Mouse (Mus musculus) adrenal gland, postnatal 36 days (tissue): ENCODE measurements around the gene Pafah2. TPM values are rescaled to one million over a fixed set of nuclear protein-coding genes. Genes with fewer than 3 reads are reported as not detected.

Experiments
- DNase-seq, 2 experiments: peaks; one replicate each; pipeline ENCODE4 v3.0.0; 2021; ENCODE audit warnings: mixed read lengths in 1 of 2
- total RNA-seq, 2 experiments: library from RNA; stranded (reverse); gene quantifications; 2 replicates each; pipeline ENCODE4 v1.2.3; 2021

The Pafah2 gene
- total RNA-seq, 2 experiments from 2014 or later = 14.7 to 16.0 TPM

DNA sequence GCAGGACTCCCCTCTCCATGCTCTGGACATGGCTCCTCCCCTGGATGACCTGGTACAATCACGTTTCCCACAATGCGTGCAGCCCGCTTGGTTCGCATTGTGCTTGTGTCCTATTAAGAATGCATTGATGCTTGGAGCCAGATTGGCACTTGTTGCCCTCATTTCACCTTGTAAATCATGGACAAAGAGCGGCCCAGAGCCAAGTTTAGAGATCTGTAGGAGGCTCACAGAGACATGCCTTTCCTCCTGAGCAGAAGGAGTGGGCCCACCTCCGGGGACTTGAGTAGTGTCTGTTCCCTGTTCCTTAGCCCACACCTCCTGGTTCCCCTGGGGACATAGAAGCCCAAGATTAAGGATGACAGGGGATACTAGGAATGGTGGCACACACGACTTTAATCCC is 27.8 kb downstream of the Pafah2 start:
- no peak for DNase-seq

DNA sequence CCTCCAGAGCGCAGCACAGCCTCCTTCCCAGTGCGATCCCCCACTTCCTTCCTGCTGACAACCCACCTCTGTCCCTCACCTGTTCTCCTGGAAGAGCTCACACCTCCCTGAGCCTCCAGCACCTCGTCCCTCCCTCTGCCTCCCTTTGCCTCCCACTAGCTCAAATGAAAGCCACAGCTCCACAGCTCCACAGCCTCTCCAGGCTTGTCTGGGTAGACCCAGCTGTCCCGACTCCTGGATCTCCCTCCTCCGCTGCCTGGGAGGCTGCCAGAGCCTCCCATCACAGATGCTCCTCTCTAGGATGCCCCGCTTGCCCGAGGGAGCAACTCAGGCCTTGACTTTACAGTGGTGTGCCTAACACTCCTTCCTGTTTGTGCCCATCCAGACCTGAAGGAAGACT is 29.0 kb downstream of the Pafah2 start:
- no peak for DNase-seq

DNA sequence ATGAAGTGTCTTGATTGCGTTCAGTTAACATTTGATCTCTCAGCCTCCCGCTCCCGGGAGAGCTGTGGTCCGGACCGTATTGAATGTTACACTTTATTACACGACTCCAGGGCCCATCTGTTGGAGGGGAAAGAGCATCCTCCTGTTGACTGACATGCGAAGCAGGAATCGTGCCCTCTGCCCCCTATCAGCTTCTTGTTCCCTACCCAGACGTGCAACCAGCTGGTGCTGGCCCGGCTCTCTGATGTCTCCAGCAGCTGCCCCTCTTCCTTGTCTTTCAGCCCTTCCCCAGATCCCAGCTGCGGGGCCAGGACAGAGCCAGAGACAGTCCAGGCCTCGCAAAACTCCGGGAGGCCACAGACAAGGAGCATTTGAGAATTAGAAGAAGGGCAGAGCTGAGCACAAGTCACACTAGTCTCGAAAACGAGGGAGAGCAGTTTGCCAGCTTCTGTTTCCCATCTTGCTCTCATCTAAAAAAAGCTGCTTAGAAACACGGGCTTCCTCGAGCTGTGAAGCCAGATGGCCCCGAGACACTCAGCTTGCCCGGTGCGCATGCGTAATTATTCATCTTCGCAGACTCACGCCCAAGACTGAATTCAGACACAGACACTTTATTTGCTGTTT is 34.4 kb downstream of the Pafah2 start:
- no peak for DNase-seq

DNA sequence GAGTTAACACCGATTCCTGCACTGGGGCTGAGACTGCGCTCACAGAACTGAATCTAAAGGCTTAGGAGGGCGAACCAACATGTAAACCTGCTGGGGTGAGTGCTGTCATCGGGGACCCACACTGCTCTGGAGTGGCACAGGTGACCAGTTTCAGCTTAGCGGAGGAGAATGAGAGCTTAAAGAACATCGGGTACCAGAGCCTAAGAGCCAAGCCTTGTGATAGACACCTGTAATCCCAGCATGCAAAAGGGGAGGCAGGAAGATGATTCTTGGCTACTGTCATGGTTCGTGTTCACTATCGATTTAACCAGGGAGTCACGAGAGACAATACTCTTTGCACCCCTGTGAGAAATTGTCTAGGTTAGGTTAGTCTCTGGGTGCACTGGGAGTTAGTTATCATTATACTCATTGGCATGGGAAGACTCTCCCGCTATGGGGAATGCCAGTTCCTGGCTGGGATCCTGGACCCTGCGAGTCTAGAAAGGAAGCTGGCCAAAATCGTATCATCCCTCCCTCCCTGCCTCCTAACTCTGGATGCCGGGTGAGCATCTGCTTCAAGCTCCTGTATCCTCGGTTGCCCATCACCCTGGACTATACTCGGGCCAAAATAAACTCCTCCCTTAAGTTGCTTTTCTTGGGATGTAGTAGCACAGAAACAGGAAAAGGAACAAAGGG is 36.7 kb downstream of the Pafah2 start:
- no peak for DNase-seq

DNA sequence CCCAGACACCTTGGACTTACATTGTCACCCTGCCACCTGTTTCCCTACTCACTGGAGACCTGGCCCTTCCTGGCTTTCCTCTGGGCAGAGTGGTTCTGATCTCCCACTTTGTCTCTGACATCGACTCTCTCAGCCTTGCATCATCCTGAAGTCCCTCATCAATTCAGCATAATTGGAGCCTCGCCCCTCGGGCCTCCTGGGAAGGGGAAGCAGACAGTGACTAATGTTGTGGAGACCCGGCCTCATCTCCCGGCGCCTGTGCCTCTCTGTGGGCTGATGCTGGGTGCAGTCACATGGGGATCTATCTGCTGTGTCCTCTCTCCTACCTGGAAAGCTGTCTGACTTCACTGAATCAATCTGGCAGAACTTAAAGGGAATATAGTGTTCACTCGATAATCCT is 40.1 kb downstream of the Pafah2 start:
- DNase-seq = no peak

DNA sequence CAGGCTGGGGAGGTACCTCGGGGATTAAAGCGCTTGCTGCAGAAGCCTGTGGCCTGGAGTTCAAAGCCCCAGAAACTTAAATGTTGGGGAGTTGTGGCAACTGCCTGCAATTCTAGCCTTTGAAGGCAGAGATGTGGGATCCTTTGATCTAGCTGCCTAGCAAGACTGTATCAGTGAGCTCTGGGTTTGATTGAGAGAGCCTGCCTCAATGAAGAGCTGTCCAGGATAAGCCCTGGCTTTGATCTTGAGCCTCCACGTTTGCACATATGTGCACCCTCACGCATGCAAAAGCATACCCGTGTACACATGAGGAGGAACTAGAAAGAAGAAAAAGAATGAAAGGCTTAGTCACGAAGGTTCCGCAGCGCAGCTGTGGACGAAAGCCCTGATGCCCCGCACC is 40.5 kb downstream of the Pafah2 start:
- DNase-seq = peak in 1 of 2 experiments; percentile 37

DNA sequence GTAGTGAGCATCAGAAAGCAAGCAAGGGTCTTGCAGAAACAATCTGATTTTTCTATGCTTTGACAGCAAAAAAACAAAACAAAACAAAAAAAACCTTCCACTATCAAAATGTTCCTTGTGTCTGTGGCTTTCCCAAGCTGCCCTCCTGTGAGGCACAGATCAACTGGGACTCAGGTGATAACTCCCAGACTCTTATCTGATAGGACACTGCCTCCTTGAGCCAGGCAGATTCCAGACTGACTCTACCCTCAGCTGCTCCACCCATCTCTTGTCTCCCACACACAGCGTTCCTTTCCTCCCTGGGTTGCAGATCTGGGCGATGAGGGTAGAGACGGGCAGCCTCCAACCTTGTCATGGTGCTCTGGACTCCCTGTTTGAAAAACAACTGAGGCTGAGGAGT is 43.0 kb downstream of the Pafah2 start:
- no peak for DNase-seq

DNA sequence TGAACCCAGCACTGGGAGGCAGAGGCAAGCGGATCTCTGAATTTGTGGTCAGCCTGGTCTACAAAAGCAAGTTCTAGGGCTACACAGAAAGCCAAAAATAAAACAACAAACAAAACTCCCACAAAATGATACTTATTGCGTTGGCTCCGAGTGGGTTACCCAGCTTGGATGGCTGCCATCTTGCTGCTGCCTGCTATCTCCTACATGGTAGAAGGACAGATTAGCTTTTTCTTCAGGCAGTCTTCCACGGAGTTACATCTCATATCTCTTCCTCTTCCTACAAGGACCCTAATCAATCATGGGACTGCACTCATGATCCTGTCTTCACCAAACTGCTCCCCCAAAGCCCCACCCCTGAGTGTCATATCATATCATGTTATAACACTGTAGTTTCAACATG is 43.8 kb downstream of the Pafah2 start:
- DNase-seq = no peak

DNA sequence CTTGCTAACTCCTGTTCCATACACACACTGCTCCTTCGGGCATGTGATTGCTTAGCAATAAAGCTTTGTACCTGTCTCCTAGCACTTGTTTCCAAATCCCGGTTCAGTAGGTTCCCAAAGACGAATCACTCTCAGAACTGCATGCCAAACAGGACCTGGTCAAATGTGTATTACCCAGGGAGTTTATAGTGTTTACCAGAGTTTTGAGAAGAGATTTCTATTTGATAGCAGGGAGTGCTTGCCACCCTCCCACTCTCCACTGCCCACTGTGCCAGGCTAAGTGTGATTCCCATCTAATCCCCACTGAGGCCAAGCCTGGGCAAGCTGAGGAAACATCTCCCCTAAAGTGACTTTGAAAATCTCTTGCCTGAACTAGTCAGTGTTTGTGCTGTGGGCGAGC is 46.1 kb downstream of the Pafah2 start:
- DNase-seq = no peak

DNA sequence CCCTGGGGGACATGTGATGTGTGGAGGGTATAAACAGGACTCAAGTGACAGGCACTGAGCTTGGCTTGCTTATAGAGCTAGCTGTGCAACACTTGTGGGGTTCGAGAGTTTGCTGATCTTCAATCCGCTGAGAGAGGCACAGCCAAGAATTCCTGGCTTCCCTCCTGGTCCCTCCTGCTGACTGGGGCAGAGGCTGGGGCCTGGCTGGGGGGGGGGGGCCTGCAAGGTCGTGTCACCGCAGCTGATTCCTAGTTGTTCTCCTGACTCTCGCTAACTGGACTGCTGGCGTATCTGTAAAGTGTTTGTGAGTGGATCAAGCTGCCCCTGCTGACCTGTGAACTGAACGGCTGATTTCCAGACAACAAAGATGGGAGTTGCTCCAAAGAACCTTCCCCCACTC is 47.5 kb downstream of the Pafah2 start:
- no peak for DNase-seq

DNA sequence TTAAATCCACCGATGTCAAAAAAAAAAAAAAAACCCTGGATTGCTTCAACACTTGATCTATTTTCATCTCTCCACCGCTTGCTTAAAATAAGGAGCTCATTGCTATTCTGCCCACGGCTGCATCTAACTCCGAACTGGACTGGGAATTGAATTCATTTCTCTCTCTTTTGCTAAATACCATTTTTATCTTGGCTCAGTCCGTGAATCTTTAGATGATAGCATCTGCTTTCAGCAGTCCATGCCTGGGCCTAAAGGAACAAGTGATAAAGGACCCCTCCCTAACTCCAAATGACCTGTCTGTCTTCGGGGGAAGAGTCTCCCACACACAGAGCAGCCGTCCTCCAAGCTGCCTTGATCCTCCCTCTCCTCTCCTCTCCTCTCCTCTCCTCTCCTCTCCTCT is 48.8 kb downstream of the Pafah2 start:
- no peak for DNase-seq

DNA sequence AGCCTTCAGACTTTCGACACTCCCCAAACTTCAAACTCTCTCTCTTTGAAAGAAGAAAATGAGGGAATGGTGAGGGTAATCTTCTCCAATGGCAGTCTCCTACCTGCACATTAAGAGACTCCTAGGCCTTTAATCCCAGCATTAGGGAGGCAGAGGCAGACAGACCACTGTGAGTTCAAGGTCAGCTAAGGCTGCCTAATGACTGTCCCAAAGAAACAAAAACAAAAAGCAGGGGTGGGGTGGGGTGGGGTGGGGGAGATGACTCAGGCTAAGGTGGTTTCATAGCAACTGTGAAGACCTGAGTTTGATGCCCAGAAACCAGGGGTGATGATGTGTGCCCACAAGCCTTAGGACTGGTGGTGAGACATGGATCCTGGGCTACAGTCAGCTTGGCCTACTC is 49.4 kb downstream of the Pafah2 start:
- no peak for DNase-seq

DNA sequence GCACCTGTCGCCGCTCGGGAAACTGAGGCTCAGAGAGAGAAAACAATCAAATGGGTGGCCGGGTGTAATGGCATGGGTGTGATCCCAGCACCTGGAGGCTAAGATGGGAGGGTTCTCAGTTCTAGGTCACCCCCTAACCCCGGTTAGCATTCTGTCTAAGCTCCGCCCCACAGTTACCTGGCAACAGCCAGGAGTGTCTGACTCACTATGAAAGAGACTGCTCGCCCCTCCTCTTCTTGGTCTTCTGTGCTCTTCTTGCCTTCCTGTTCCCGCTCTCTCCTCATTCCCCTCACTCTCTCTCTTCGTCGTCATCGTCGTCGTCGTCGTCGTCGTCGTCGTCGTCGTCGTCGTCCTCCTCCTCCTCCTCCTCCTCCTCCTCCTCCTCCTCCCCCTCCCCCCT is 51.8 kb downstream of the Pafah2 start:
- no peak for DNase-seq

DNA sequence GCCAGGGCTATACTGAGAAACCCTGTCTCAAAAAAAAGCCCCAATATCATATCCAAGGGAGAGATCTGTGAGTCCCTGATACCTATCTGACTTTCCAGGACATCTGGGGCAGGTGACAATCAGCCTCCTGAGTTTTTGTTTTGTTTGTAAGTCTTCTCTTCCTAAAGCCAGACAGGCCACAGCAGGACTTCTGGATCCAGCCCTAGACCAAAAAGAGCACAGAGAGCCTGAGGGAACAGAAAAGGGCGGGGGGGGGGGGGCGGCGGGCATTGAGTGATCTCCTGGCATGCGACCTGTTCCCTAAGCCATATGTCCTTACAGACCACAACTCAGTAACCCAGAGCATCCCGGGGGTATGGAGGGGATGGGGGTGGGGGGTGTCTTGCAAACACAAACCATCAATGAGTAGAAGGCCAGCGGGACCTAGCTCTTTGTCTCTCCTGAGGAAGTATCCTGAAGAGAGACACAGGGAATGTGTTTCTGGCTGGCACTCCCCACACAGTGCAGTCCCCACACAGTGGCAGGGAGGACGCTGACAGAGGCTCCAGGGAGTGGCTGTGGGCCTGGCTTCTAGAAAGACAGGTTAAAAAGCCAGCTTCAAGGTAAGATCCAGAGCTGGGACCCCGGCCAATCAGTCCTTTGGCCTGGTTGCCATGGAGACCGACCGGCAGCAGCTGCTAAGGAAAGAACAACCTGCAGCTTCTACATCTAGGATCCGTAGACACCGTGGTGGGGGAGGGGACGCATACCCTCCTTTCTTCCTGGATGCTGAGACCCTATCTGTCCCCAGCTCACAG is 53.7 kb downstream of the Pafah2 start:
- no peak for DNase-seq

DNA sequence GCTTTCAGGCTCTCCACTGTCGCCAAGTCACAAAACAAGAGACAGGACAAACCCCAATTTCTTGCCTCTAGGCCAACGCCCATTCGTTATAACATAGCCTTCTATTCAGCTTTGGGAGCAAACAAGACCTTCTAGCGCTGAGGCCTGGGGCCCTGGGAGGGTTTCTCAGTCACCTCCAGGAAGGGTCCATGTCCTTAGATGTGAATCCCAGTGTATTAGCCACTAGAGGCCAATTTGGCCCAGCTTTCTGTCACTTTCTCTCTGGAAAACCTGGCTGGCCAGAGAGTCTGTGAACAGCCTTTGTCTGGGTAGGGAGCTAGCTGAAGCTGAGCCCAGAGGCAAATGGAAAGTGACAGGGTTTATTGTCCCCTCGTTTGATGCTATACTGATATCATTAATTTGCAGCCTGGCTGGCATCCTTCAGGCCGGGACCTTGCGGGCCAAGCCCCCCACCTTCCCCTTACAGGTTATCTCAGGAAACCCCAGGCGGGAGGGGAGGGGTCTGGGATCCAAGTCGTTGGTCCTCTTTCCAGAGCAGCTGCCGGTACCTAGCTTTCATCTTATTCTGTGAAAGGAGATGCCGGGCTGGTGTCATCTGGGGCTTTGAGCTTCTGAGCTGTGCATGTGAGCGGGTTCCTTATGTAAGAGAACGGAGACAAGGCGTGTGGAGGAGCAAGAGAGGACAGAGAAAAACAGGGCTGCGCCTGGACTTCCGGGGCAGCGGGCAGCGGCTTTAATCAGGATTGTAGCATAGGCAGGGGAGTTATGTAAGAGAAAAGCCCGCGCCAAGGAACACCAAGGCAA is 54.5 kb downstream of the Pafah2 start:
- peak; percentile 15 to 34 for DNase-seq

DNA sequence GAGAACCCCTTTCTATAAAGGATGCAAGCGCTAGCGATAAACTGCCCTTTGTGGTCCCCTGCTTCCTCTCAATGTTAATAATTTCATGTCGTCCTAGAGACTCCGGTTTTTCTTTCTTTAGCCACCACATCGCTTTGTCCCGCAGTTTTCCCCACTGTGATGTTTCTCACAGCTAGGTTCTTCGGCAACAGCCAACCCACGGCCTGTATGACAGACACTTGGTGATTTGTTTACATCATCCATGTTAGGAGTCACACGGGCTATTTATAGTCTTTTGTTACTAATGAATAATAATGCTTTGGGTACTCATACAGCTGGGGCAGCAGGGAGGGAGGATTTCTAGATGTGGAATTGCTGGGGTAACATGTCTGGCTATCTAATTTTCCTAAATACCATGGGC is 55.4 kb downstream of the Pafah2 start:
- DNase-seq = no peak

DNA sequence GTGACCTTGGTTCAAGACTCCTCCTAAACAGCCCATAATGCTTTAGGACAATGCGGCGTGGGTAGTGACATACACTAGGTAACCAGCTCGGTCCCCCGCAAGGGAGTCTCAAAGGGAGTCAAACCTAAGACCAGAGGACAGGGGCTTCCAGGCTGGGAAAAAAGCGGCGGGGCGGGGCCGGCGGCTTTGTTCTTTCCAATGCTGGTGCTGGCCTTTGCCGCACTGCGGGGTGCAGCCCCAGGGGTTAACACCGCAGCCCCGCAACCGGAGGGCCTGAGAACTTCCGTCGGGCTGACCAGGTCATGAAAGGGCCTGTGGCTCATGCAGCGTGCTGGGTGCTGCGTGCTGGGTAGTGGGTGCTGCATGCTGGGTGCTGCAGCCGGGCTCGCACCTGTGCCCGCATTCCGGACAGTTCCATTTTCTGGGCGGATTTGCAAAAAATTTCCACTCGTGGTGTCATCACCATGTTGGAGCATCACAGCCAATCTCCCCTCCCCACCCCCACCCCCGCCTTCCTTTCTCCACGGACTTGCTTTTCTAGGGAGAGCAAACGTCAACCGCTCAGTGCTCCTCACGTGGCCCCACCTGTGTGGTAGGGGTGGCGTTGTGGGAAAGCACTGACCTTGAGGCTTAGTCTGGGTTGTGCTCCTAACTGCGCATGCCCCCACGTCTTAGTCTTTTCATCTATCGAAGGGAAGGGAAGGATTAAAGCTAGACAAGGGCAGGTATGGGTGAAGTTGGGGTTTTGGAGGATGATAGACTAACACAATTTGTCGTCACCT is 57.7 kb downstream of the Pafah2 start:
- peak; percentile 47 to 52 for DNase-seq

DNA sequence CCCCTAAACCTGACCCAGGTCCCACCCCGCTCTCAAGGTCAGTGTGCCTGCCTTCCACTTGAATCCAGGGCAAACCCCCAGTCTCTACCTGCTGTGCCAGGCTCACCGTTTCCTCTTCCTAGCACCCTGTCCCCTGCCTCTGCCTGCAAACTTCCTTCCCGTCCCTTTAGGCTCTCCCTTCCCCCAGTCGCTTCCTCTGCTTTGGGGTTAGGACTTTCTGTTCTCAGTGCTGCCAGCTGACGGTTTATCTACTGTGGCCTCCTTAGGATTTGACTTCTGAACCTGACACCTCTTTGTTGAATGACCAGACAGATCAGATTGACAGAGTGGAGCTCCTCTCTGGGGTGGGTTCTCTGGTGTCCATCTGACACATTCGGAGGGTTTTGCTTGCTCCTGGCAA is 59.2 kb downstream of the Pafah2 start:
- no peak for DNase-seq

DNA sequence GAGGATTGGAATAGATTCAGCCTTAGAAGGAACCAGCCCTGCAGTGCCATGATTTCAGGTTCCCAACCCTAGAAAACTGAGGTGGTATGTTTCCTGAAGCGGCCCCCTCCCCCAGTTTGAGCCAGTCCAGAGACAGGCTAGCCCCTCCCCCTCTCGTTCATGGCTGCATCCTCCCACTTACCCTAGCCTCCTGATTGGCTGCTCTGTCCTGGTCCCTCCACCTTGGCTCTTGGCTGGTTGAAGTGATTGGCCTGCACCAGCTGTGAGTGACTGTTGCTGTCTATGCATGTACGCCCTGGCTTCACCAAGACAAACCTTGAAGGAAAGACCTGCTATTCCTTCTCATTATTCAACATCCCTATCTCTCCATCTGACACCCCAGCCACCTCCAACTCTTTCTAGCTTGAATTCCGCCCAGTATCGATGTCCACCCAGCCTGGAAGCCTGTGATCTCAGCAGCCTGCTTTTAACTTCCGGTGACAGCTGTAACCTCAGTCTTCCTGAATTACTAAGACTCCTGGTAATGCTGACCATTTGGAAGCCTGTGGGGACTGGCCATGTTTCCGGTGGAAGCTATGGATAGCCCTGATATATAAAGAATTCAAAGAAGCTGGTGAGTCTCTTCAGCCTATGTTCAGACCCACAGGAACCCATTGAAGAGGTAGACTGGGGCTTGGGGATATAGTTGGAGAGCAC is 61.2 kb downstream of the Pafah2 start:
- DNase-seq = no peak

DNA sequence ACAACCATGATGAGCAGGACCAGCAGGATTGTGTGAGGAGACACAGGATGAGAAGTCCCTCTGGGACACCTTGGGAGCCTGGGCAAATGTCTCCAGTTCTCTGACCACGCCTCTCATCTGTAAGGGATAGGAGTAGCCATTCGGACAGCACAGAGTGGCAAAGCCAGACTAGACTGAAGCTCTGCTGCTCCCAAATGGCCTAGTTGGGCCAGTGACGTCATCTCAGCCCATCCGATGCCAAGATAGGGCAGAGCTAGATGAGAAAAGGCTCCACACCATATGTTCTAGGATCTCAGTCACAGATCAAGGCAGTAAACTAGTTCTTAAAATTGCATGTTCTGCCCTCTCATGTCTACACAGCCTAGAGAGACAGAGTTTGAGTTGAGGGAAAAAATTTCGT is 62.7 kb downstream of the Pafah2 start:
- no peak for DNase-seq

DNA sequence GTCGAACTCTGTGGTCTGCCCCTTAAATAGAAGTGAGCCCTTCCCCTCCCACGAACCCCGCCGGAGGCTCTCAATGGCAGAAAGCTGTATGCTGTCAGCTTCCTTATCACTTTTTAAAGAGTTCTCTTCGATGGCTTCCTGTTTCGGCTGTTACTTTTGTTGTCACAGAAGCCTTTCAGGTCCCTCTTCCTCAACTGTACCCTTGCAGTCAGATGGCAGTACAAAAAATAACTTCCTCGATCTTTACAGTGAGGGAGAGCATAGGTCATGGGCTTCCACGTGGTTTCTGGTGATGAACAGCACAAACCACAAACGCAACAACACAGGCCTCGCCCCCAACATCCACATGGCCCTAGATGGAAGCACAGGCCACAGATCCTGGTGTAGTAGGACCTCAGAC is 64.2 kb downstream of the Pafah2 start:
- no peak for DNase-seq
